Mouse (Mus musculus) liver, embryonic 16.5 days (tissue): ENCODE results near the gene Rassf10. TPM values are rescaled to one million over a fixed set of nuclear protein-coding genes. Genes with fewer than 3 reads are reported as not detected.

Experiments
- ATAC-seq: fragments of 200-750 bp; cut with Nextera tagmentation; 2 replicates; pipeline ENCODE4 v1.8.0; 2017; ENCODE audit warnings: low read depth, mild to moderate bottlenecking, moderate number of reproducible peaks, moderate library complexity
- H3K27ac ChIP-seq: fragments of 300-500 bp; sonication (generic); 2 replicates; pipeline ENCODE4 v1.5.1; 2014; ENCODE audit warnings: mild to moderate bottlenecking, low read length
- H3K27me3 ChIP-seq: fragments of 300-500 bp; sonication (generic); 2 replicates; pipeline ENCODE4 v1.6.1; 2014; ENCODE audit warnings: low read depth, low read length, mixed read lengths; ENCODE audit not compliant: control insufficient read depth, insufficient read depth
- H3K36me3 ChIP-seq: fragments of 300-500 bp; sonication (generic); 2 replicates; pipeline ENCODE4 v1.6.1; 2014; ENCODE audit warnings: mild to moderate bottlenecking; ENCODE audit not compliant: control insufficient read depth, insufficient read depth
- H3K4me1 ChIP-seq: fragments of 300-500 bp; sonication (generic); 2 replicates; pipeline ENCODE4 v1.6.1; 2014; ENCODE audit warnings: low read depth, low read length, mixed read lengths; ENCODE audit not compliant: control insufficient read depth
- H3K4me2 ChIP-seq: fragments of 300-500 bp; sonication (generic); 2 replicates; pipeline ENCODE4 v1.6.1; 2014; ENCODE audit warnings: low read depth, low read length, mixed read lengths
- H3K4me3 ChIP-seq: fragments of 300-500 bp; sonication (generic); 2 replicates; pipeline ENCODE4 v1.5.1; 2014; ENCODE audit warnings: low read depth, mild to moderate bottlenecking, low read length
- H3K9ac ChIP-seq: fragments of 300-500 bp; sonication (generic); 2 replicates; pipeline ENCODE4 v1.6.1; 2014; ENCODE audit warnings: low read depth, low read length
- H3K9me3 ChIP-seq: fragments of 300-500 bp; sonication (generic); replicated peaks from 2 replicates; pipeline ENCODE4 v1.6.1; 2016; ENCODE audit warnings: low read length; ENCODE audit not compliant: control insufficient read depth
- WGBS: fragments of 180-500 bp; shearing (Covaris S2); extraction: QIAGEN DNeasy Blood & Tissue Kit; methylation state at CpG from one replicate; pipeline ENCODE4 v1.1.7; 2014; ENCODE audit not compliant: insufficient replicate concordance; 5-methylcytosine and 5-hydroxymethylcytosine counted together
- polyA plus RNA-seq: library from polyadenylated mRNA; unstranded; fragments of >200 nt; fragmentation: Nextera tagmentation; extraction: Ambion mirVana; gene quantifications from 2 replicates; pipeline ENCODE4 v1.2.1, GENCODE M21; 2015

Gene Rassf10
- polyA plus RNA-seq, 1 experiment from 2014 or later = not detected

GRCm38 (mm10) chr7:112984704-112985577, 31.2 kb downstream of the Rassf10 start:
- ATAC-seq = no peak
- H3K36me3 ChIP-seq = no peaks in the 10 kb centered on the region
- H3K4me2 ChIP-seq = no peak overlapping the region
- 47% methylated on average over 17 of the region's 17 CpGs for WGBS
- no peak overlapping the region for H3K9ac ChIP-seq
- H3K4me1 ChIP-seq = no peaks in the 10 kb centered on the region
- no peak overlapping the region for H3K4me3 ChIP-seq
- no peaks in the 10 kb centered on the region for H3K9me3 ChIP-seq
- H3K27me3 ChIP-seq = no peaks in the 10 kb centered on the region
- H3K27ac ChIP-seq = no peak overlapping the region

GRCm38 (mm10) chr7:112985578-112985949, 31.8 kb downstream of the Rassf10 start:
- Histone ChIP-seq H3K4me1 (no peaks in the 10 kb centered on the region), H3K4me2 (no peak overlapping the region), H3K9me3 (no peaks in the 10 kb centered on the region), H3K36me3 (no peaks in the 10 kb centered on the region), H3K4me3 (no peak overlapping the region), H3K27me3 (no peaks in the 10 kb centered on the region), H3K9ac (no peak overlapping the region), H3K27ac (no peak overlapping the region)
- 44% methylated on average over 8 of the region's 8 CpGs for WGBS
- no peak for ATAC-seq

- Histone ChIP-seq H3K4me2 (no peak overlapping the region), H3K9me3 (no peaks in the 10 kb centered on the region), H3K27ac (no peak overlapping the region), H3K9ac (no peak overlapping the region), H3K36me3 (no peaks in the 10 kb centered on the region), H3K27me3 (no peaks in the 10 kb centered on the region), H3K4me1 (no peaks in the 10 kb centered on the region), H3K4me3 (no peak overlapping the region)
- no peak for ATAC-seq
- 57% methylated on average over 5 of the region's 5 CpGs for whole genome bisulfite sequencing
Measured at GRCm38 (mm10) chr7:112992928-112993327, 39.2 kb downstream of the Rassf10 start.

- Histone ChIP-seq H3K4me3 (no peak overlapping the region), H3K9me3 (no peaks in the 10 kb centered on the region), H3K4me2 (no peak overlapping the region), H3K36me3 (no peaks in the 10 kb centered on the region), H3K27ac (no peak overlapping the region), H3K4me1 (no peaks in the 10 kb centered on the region), H3K9ac (no peak overlapping the region), H3K27me3 (no peaks in the 10 kb centered on the region)
- 43% methylated on average over 3 of the region's 3 CpGs for WGBS
- ATAC-seq = no peak
Measured at GRCm38 (mm10) chr7:113003565-113004255, 49.9 kb downstream of the Rassf10 start.

DNA sequence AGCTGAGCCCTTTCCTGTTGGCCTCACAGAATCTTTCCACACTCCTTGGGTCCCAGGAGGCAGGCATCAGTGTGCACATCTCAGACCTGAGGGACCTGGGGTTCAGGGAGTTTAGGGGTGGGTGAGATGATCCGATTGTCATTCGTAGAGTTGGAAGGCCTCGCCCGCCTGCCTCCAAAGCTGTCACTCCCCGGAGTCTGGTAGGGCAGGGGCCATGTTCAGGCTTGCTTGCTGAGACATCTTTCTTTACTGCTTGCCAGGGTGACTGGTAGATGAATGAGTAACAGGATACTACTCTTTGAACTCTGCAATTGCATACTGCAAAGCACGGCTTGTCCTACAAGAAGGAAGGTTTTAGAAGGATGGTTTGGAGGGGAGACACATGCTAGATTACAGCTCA, 52.0 kb downstream of the Rassf10 start:
- no peaks in the 10 kb centered on the region for H3K9me3 ChIP-seq
- H3K27ac ChIP-seq = no peak overlapping the region
- no peak for ATAC-seq
- H3K27me3 ChIP-seq = no peaks in the 10 kb centered on the region
- H3K9ac ChIP-seq = no peak overlapping the region
- H3K4me3 ChIP-seq = no peak overlapping the region
- no peaks in the 10 kb centered on the region for H3K36me3 ChIP-seq
- 77% methylated on average over 6 of the region's 6 CpGs for WGBS
- H3K4me2 ChIP-seq = no peak overlapping the region
- H3K4me1 ChIP-seq = no peaks in the 10 kb centered on the region
